Mouse (Mus musculus): ENCODE measurements around the gene Ranbp10.

DNA sequence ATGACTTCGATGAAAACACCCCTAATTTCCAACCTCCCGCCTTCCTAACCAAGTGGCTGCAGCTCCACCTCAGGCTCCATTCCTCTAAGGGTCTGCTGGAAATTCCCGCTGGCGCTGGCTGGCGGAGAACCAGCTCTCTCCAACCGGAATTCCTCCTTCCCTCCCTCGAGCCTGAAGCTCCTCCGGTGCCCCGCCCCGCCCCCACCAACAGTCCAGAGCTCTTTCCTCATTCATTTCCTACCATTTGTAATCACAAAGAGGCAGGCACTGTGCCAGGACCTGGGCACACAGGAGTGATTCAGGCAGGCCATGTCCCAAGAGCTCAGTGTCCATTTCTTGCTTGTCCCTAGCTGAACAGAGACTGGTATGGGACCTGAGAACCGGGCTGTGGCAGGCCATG lies 76.5 kb downstream of the Ranbp10 start:
- no peak for TF ChIP-seq EP300 (IDR thresholded peaks at IDR 0.05; ENCODE audit: low read depth)
- no peak for TF ChIP-seq CTCF (IDR thresholded peaks at IDR 0.05; ENCODE audit: low read depth)
